Mouse (Mus musculus): ENCODE data around the gene Slc12a8. TPM values are rescaled to one million over a fixed set of nuclear protein-coding genes. Genes with fewer than 3 reads are reported as not detected.
"Not testable (repeated sequence)": the region's sequence is repeated elsewhere in the genome, so short reads cannot be mapped to it uniquely, and the experiment has no call there.

Slc12a8 gene
- polyA plus RNA-seq, 1 experiment from 2014 or later, result 0.14 TPM

DNA sequence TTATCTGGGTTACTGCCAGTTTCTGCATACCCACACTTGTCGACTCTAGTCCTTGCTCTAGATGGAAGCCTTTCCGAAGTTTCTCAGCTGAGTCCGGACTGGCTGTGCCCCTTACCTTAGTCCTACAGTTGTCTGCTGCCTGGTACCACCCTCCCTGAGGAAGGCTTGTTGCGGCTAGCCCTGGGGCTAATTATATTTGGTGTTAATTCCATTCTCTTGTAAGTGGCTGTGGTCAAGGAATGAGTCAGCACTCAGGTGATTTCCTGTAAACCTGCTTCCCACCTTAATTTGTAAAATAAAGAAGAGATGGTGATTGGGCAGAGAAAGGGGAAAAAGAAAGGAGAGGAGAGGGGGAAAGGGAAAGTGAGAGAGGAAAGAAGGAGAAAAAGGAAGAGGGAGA is 9.0 kb upstream of the Slc12a8 start:
- H3K4me2 ChIP-seq (ENCODE audit: low read depth, low read length), result no peak overlapping the region
- ATAC-seq (ENCODE audit: low read depth), result no peak
- 77% methylated on average over 4 of the region's 4 CpGs for WGBS (ENCODE audit: insufficient replicate concordance)
- no peaks in the 10 kb centered on the region for H3K36me3 ChIP-seq (ENCODE audit: control insufficient read depth, insufficient read depth)
- H3K27ac ChIP-seq (ENCODE audit: low read length), result no peak overlapping the region
- no peaks in the 10 kb centered on the region for H3K27me3 ChIP-seq (ENCODE audit: control insufficient read depth, insufficient read depth, low read depth, low read length)
- H3K9me3 ChIP-seq (replicated peaks; ENCODE audit: control insufficient read depth, low read length), result no peaks in the 10 kb centered on the region
- no peaks in the 10 kb centered on the region for H3K4me1 ChIP-seq (ENCODE audit: control insufficient read depth, low read depth, low read length)
- H3K9ac ChIP-seq (ENCODE audit: low read depth, low read length), result no peak overlapping the region
- no peak overlapping the region for H3K4me3 ChIP-seq (ENCODE audit: low read depth, low read length)

DNA sequence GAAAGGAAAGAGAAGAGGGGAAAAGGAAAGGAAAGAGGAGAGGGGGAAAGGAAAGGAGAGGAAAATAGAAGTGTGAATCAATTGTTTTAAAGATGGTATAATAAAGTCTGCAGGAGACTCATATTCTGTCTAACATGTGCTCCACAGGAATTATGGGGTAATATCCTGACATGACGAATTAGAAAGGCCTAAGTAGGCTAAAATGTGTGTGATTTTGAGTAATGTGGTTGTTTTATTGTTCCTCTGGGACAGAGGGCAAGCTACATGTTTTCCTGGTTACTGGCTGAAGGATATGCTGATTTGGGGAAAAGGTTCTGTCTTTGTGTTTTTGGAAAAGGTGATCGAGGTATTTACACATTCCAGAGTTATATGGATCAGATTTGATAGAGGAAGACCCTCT is 7.9 kb upstream of the Slc12a8 start:
- not testable (repeated sequence) for ATAC-seq (ENCODE audit: low read depth); H3K9me3 ChIP-seq (replicated peaks; ENCODE audit: control insufficient read depth, low read length); H3K27me3 ChIP-seq (ENCODE audit: control insufficient read depth, insufficient read depth, low read depth, low read length); H3K9ac ChIP-seq (ENCODE audit: low read depth, low read length); H3K4me1 ChIP-seq (ENCODE audit: control insufficient read depth, low read depth, low read length); H3K27ac ChIP-seq (ENCODE audit: low read length); H3K36me3 ChIP-seq (ENCODE audit: control insufficient read depth, insufficient read depth); H3K4me3 ChIP-seq (ENCODE audit: low read depth, low read length); H3K4me2 ChIP-seq (ENCODE audit: low read depth, low read length)
- WGBS (ENCODE audit: insufficient replicate concordance), result 66% methylated on average over 2 of the region's 2 CpGs

- H3K27ac ChIP-seq (ENCODE audit: low read length); H3K27me3 ChIP-seq (ENCODE audit: control insufficient read depth, insufficient read depth, low read depth, low read length); H3K4me2 ChIP-seq (ENCODE audit: low read depth, low read length); ATAC-seq (ENCODE audit: low read depth); H3K9ac ChIP-seq (ENCODE audit: low read depth, low read length); H3K4me3 ChIP-seq (ENCODE audit: low read depth, low read length); H3K4me1 ChIP-seq (ENCODE audit: control insufficient read depth, low read depth, low read length); H3K9me3 ChIP-seq (replicated peaks; ENCODE audit: control insufficient read depth, low read length); H3K36me3 ChIP-seq (ENCODE audit: control insufficient read depth, insufficient read depth): not testable (repeated sequence)
- 87% methylated on average over 4 of the region's 4 CpGs for WGBS (ENCODE audit: insufficient replicate concordance)
Measured at GRCm38 (mm10) chr16:33510856-33511255, 6.3 kb upstream of the Slc12a8 start.

GRCm38 (mm10) chr16:33512555-33512954 is 4.6 kb upstream of the Slc12a8 start:
- WGBS (ENCODE audit: insufficient replicate concordance), result 48% methylated on average over 6 of the region's 6 CpGs
- Histone ChIP-seq H3K27ac (ENCODE audit: low read length) (no peak overlapping the region), H3K4me2 (ENCODE audit: low read depth, low read length) (no peak overlapping the region), H3K9ac (ENCODE audit: low read depth, low read length) (no peak overlapping the region), H3K36me3 (ENCODE audit: control insufficient read depth, insufficient read depth) (no peaks in the 10 kb centered on the region), H3K4me3 (ENCODE audit: low read depth, low read length) (no peak overlapping the region), H3K27me3 (ENCODE audit: control insufficient read depth, insufficient read depth, low read depth, low read length) (peaks cover 6% of the 10 kb centered on the region; the same call in 1 of the 2 replicates), H3K4me1 (ENCODE audit: control insufficient read depth, low read depth, low read length) (no peaks in the 10 kb centered on the region), H3K9me3 (replicated peaks; ENCODE audit: control insufficient read depth, low read length) (no peaks in the 10 kb centered on the region)
- no peak for ATAC-seq (ENCODE audit: low read depth)

DNA sequence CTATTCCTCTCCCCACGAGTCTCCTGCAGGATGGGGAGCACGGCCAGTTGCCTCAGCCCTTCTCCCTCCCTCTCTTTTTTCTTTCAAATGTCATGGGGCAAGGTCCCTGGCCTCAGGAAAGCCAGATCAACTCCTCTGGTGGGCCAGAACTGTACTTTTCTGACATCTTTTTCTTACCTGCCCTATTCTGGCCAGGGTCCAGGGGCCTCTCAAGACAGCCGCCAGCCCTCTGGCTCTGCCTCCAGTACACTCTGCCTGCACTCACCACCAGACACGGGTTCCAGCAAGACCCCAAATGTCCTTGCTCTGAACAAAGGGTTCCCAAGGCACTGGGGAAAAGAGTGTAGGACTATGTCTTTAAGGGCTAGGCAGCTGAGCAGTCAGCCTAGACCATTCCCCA is 499 bp downstream of the Slc12a8 start:
- Histone ChIP-seq H3K4me3 (ENCODE audit: low read depth, low read length) (no peak overlapping the region), H3K9me3 (replicated peaks; ENCODE audit: control insufficient read depth, low read length) (no peaks in the 10 kb centered on the region), H3K9ac (ENCODE audit: low read depth, low read length) (no peak overlapping the region), H3K4me1 (ENCODE audit: control insufficient read depth, low read depth, low read length) (no peaks in the 10 kb centered on the region), H3K27me3 (ENCODE audit: control insufficient read depth, insufficient read depth, low read depth, low read length) (peaks cover 6% of the 10 kb centered on the region; the same call in 1 of the 2 replicates), H3K36me3 (ENCODE audit: control insufficient read depth, insufficient read depth) (no peaks in the 10 kb centered on the region), H3K4me2 (ENCODE audit: low read depth, low read length) (no peak overlapping the region), H3K27ac (ENCODE audit: low read length) (no peak overlapping the region)
- no peak for ATAC-seq (ENCODE audit: low read depth)
- WGBS (ENCODE audit: insufficient replicate concordance), result 37% methylated on average over 4 of the region's 4 CpGs

DNA sequence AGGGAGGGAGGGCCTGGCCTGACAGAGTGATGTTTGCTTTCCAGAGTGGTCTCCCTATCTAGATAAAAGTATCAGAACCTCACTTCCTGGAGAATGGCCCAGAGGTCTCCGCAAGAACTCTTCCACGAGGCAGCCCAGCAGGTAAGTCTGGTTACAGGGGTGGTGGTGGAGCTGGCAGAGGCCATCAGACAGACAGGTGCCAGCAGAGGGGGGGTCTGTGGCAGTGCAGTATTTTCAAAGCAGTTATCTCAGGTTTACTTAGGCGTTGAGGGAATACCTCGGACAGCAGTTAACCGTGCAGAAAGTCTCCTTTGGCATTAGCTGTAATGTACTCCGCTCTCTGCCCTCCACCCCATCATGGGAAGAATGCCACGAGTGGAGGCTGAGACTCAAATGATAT is 1.1 kb downstream of the Slc12a8 start:
- no peaks in the 10 kb centered on the region for H3K36me3 ChIP-seq (ENCODE audit: control insufficient read depth, insufficient read depth)
- no peak overlapping the region for H3K4me3 ChIP-seq (ENCODE audit: low read depth, low read length)
- no peak overlapping the region for H3K9ac ChIP-seq (ENCODE audit: low read depth, low read length)
- WGBS (ENCODE audit: insufficient replicate concordance), result 50% methylated on average over 7 of the region's 7 CpGs
- no peak overlapping the region for H3K27ac ChIP-seq (ENCODE audit: low read length)
- ATAC-seq (ENCODE audit: low read depth), result no peak
- H3K27me3 ChIP-seq (ENCODE audit: control insufficient read depth, insufficient read depth, low read depth, low read length), result peaks cover 6% of the 10 kb centered on the region; the same call in 1 of the 2 replicates
- no peaks in the 10 kb centered on the region for H3K4me1 ChIP-seq (ENCODE audit: control insufficient read depth, low read depth, low read length)
- H3K9me3 ChIP-seq (replicated peaks; ENCODE audit: control insufficient read depth, low read length), result no peaks in the 10 kb centered on the region
- H3K4me2 ChIP-seq (ENCODE audit: low read depth, low read length), result no peak overlapping the region

- ATAC-seq (ENCODE audit: low read depth), result no peak
Measured at GRCm38 (mm10) chr16:33519916-33520568, 2.9 kb downstream of the Slc12a8 start.

GRCm38 (mm10) chr16:33522516-33522915 is 5.4 kb downstream of the Slc12a8 start:
- no peaks in the 10 kb centered on the region for H3K9me3 ChIP-seq (replicated peaks; ENCODE audit: control insufficient read depth, low read length)
- 42% methylated on average over 4 of the region's 4 CpGs for WGBS (ENCODE audit: insufficient replicate concordance)

More at GRCm38 (mm10) chr16:33519916-33520568, 2.9 kb downstream of the Slc12a8 start:
- H3K4me1 ChIP-seq (ENCODE audit: control insufficient read depth, low read depth, low read length), result no peaks in the 10 kb centered on the region
- H3K4me2 ChIP-seq (ENCODE audit: low read depth, low read length), result no peak overlapping the region
- H3K27ac ChIP-seq (ENCODE audit: low read length), result no peak overlapping the region
- no peaks in the 10 kb centered on the region for H3K9me3 ChIP-seq (replicated peaks; ENCODE audit: control insufficient read depth, low read length)
- WGBS (ENCODE audit: insufficient replicate concordance), result 63% methylated on average over 6 of the region's 6 CpGs
- no peak overlapping the region for H3K4me3 ChIP-seq (ENCODE audit: low read depth, low read length)
- no peak overlapping the region for H3K9ac ChIP-seq (ENCODE audit: low read depth, low read length)
- peaks cover 6% of the 10 kb centered on the region; the same call in 1 of the 2 replicates for H3K27me3 ChIP-seq (ENCODE audit: control insufficient read depth, insufficient read depth, low read depth, low read length)
- no peaks in the 10 kb centered on the region for H3K36me3 ChIP-seq (ENCODE audit: control insufficient read depth, insufficient read depth)

DNA sequence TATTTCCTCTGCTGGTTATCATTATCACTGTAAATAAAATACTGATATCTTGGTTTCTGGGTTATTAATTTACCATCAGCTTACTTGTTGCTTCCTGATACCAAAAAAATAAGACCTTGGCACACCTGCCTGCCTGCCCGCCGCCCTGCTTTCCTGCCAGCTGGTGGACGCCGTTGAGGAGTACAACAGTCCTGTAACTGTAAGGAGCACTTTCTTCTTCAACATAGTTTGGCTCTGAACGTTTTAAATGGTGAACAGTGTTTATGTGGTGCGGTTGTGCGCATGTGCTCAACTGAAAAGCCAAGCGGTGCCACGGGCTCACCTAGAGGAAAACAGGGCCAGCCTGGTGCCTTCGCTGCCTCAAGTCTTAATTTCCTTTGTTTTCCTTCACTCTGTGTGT is 6.4 kb downstream of the Slc12a8 start:
- 67% methylated on average over 10 of the region's 10 CpGs for WGBS (ENCODE audit: insufficient replicate concordance)
- Histone ChIP-seq H3K4me2 (ENCODE audit: low read depth, low read length) (no peak overlapping the region), H3K27ac (ENCODE audit: low read length) (no peak overlapping the region), H3K9me3 (replicated peaks; ENCODE audit: control insufficient read depth, low read length) (no peaks in the 10 kb centered on the region), H3K27me3 (ENCODE audit: control insufficient read depth, insufficient read depth, low read depth, low read length) (no peaks in the 10 kb centered on the region), H3K4me1 (ENCODE audit: control insufficient read depth, low read depth, low read length) (no peaks in the 10 kb centered on the region), H3K4me3 (ENCODE audit: low read depth, low read length) (no peak overlapping the region), H3K36me3 (ENCODE audit: control insufficient read depth, insufficient read depth) (no peaks in the 10 kb centered on the region), H3K9ac (ENCODE audit: low read depth, low read length) (no peak overlapping the region)
- ATAC-seq (ENCODE audit: low read depth), result no peak

More at GRCm38 (mm10) chr16:33522516-33522915, 5.4 kb downstream of the Slc12a8 start:
- Histone ChIP-seq H3K9ac (ENCODE audit: low read depth, low read length) (no peak overlapping the region), H3K4me1 (ENCODE audit: control insufficient read depth, low read depth, low read length) (no peaks in the 10 kb centered on the region), H3K4me3 (ENCODE audit: low read depth, low read length) (no peak overlapping the region), H3K4me2 (ENCODE audit: low read depth, low read length) (no peak overlapping the region), H3K36me3 (ENCODE audit: control insufficient read depth, insufficient read depth) (no peaks in the 10 kb centered on the region), H3K27me3 (ENCODE audit: control insufficient read depth, insufficient read depth, low read depth, low read length) (no peaks in the 10 kb centered on the region), H3K27ac (ENCODE audit: low read length) (no peak overlapping the region)
- no peak for ATAC-seq (ENCODE audit: low read depth)

Data from liver, embryonic 16.5 days (tissue).